8 mouse cellular contexts compared by ENCODE assay signal in the genomic region with DNA sequence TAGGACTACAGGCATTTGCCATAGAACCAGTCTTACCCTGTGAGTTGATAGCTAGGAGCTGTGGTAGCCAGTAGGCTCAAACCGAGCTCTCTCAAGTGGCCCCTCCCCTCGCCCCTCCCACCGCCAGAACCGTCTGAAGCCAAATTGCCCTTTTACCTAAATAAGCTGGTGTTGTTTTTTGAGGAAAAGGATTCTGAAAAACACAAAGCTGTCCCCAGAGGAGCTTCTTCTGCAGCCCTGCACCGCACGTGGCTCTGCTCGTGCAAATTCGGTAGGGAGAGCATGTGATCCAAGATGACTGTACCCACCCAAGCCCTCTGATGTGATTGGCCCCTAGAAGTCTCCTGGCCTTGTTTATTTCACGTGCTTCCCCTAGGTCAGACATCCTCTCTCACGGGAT.
A peak's percentile ranks its signal among the peaks of the same experiment; 100 is the strongest.
DNase-seq lines count a peak whose midpoint lies in the region.

No protein-coding gene starts in this region.

- DNase-seq in A20 (ENCODE audit: low read depth, low spot score) (peak; percentile 94), MN1 (ENCODE audit: low spot score) (peak; percentile 64)
- DNase-seq in embryo, embryonic 11 days: peak; percentile 57
- DNase-seq in heart, adult 9 months (ENCODE audit: low spot score in 2 of 2): peak; percentile 85 to 93
- DNase-seq in kidney, adult 8-10 months: peak; percentile 89 to 93
- DNase-seq in lung, postnatal 10 days: peak; percentile 65
- DNase-seq in skeletal muscle tissue, adult 2 months (ENCODE audit: low read depth, low spot score): peak; percentile 94
- DNase-seq in right cerebral cortex, postnatal 36 days (ENCODE audit: low spot score in 2 of 2): no peak

Comparison
In these comparisons a context has a peak if more than half of its experiments do, and no peak if none do; other contexts are left out.
1. DNase-seq: peak in A20 (single experiment), MN1 (single experiment), embryo, embryonic 11 days (single experiment), heart, adult 9 months (2 of 2), kidney, adult 8-10 months (2 of 2), lung, postnatal 10 days (single experiment) and skeletal muscle tissue, adult 2 months (single experiment); none in right cerebral cortex, postnatal 36 days (0 of 2).